Mouse (Mus musculus) adrenal gland, adult 8-10 months (tissue): Measurements from ENCODE around the gene Srbd1. TPM values are rescaled to one million over a fixed set of nuclear protein-coding genes. Genes with fewer than 3 reads are reported as not detected.

Source experiments
- DNase-seq: peaks from one replicate; pipeline ENCODE4 v3.0.0; 2022
- total RNA-seq, 4 experiments: library from RNA; stranded (reverse); gene quantifications; 2 replicates each; pipeline ENCODE4 v1.2.4; 2022

Srbd1 gene
- total RNA-seq, 4 experiments from 2014 or later = 21.8 to 28.0 (median 25.7) TPM

GRCm38 (mm10) chr17:86032113-86032714, 112.8 kb downstream of the Srbd1 start:
- DNase-seq = no peak

GRCm38 (mm10) chr17:86030016-86030415, 115.0 kb downstream of the Srbd1 start:
- no peak for DNase-seq

- DNase-seq = no peak
These were observed 115.8 kb downstream of the Srbd1 start for GRCm38 (mm10) chr17:86029175-86029574.

- DNase-seq = no peak
These were observed 117.3 kb downstream of the Srbd1 start for GRCm38 (mm10) chr17:86027577-86028199.

GRCm38 (mm10) chr17:86024589-86024988, 120.4 kb downstream of the Srbd1 start:
- DNase-seq = no peak

GRCm38 (mm10) chr17:86022366-86022765, 122.6 kb downstream of the Srbd1 start:
- no peak for DNase-seq

- no peak for DNase-seq
These were observed 123.2 kb downstream of the Srbd1 start for GRCm38 (mm10) chr17:86021815-86022214.

- no peak for DNase-seq
These were observed 123.7 kb downstream of the Srbd1 start for GRCm38 (mm10) chr17:86021231-86021630.

GRCm38 (mm10) chr17:86019793-86020192, 125.2 kb downstream of the Srbd1 start:
- DNase-seq = no peak

- DNase-seq = no peak
These were observed 130.7 kb downstream of the Srbd1 start for GRCm38 (mm10) chr17:86014246-86014645.

GRCm38 (mm10) chr17:86012576-86012975, 132.4 kb downstream of the Srbd1 start:
- DNase-seq = no peak

GRCm38 (mm10) chr17:86011849-86012248, 133.1 kb downstream of the Srbd1 start:
- DNase-seq = no peak

GRCm38 (mm10) chr17:86008401-86008800, 136.6 kb downstream of the Srbd1 start:
- DNase-seq = no peak

- DNase-seq = no peak
These were observed 142.9 kb downstream of the Srbd1 start for GRCm38 (mm10) chr17:86002113-86002512.

GRCm38 (mm10) chr17:86001667-86002066, 143.3 kb downstream of the Srbd1 start:
- no peak for DNase-seq

GRCm38 (mm10) chr17:85995727-85996126, 149.2 kb downstream of the Srbd1 start:
- DNase-seq = peak; percentile 19

- no peak for DNase-seq
These were observed 149.9 kb downstream of the Srbd1 start for GRCm38 (mm10) chr17:85995086-85995485.

- no peak for DNase-seq
These were observed 155.8 kb downstream of the Srbd1 start for GRCm38 (mm10) chr17:85989058-85989769.

GRCm38 (mm10) chr17:85987531-85987930, 157.4 kb downstream of the Srbd1 start:
- DNase-seq = no peak

GRCm38 (mm10) chr17:85986624-85987023, 158.4 kb downstream of the Srbd1 start:
- no peak for DNase-seq

GRCm38 (mm10) chr17:85986181-85986580, 158.8 kb downstream of the Srbd1 start:
- DNase-seq = no peak

GRCm38 (mm10) chr17:85985131-85985530, 159.8 kb downstream of the Srbd1 start:
- DNase-seq = no peak

GRCm38 (mm10) chr17:85982271-85982670, 162.7 kb downstream of the Srbd1 start:
- no peak for DNase-seq

GRCm38 (mm10) chr17:85981869-85982268, 163.1 kb downstream of the Srbd1 start:
- DNase-seq = no peak
